Mouse (Mus musculus): ENCODE results near the gene Hlx.

GRCm38 (mm10) chr1:184750114-184750664, 17.8 kb upstream of the Hlx start:
- no peak for TF ChIP-seq HCFC1 (IDR thresholded peaks at IDR 0.05; ENCODE audit: borderline replicate concordance, insufficient read depth, low read length)
- no peak for TF ChIP-seq ZC3H11A (IDR thresholded peaks at IDR 0.05; ENCODE audit: borderline replicate concordance, low read depth, low read length)
- TF ChIP-seq CHD2 (IDR thresholded peaks at IDR 0.05; ENCODE audit: low read depth, low read length) = no peak
- TF ChIP-seq ZNF384 (IDR thresholded peaks at IDR 0.05; ENCODE audit: low read depth, low read length) = no peak
